Mouse (Mus musculus) c-Kit-positive CD71-positive TER-119-positive erythroid progenitor cells, embryonic 14.5 days (primary cell): ENCODE data around the gene Cyp4f16.
A peak's percentile ranks its signal among the peaks of the same experiment; 100 is the strongest.
"Not testable (repeated sequence)": the region's sequence is repeated elsewhere in the genome, so short reads cannot be mapped to it uniquely, and the experiment has no call there.

Source experiments
- DNase-seq: peaks from one replicate; pipeline ENCODE4 v3.0.0-alpha.2; 2013; ENCODE audit warnings: low spot score

Cyp4f16 gene

DNA sequence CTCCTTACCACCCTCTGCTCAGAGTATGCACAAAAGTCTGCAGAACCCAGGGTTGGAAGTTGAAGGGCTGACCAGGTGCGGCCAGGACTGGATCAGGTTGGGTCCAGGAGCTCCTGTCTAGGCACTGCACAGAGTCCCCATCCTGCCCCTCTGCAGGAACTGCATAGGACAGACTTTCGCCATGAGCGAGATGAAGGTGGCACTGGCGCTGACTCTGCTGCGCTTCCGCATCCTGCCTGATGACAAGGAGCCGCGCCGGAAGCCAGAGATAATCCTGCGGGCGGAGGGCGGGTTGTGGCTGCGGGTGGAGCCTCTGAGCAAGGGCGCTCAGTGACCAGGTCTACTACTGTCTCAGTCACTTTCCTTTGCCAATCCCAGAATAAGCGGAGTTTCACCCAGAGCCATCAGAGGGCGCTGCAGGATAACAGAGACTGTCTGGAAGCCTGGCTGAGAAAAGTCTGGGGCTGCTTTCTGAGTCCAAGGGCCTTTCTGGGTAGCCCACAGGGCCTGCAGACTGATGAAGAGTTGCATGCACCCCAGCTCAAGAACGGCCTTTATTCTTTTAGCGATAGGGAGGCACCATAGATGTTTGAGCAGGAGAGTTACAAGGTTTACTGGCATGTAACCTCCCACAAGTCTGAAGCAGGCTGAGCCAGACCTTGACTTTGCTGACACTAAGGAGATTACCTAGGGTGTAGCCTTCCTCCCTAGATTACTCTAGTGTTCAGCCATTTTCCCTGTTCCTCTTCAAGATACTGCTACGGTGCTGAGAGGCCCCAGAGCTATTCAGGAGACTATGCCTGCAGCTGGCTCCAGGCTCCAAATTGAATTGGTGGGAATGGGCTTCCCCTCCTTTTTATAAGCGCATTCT lies 14.8 kb downstream of the Cyp4f16 start:
- DNase-seq: peak; percentile 72

GRCm38 (mm10) chr17:32553016-32553415 lies 16.7 kb downstream of the Cyp4f16 start:
- DNase-seq: not testable (repeated sequence)

DNA sequence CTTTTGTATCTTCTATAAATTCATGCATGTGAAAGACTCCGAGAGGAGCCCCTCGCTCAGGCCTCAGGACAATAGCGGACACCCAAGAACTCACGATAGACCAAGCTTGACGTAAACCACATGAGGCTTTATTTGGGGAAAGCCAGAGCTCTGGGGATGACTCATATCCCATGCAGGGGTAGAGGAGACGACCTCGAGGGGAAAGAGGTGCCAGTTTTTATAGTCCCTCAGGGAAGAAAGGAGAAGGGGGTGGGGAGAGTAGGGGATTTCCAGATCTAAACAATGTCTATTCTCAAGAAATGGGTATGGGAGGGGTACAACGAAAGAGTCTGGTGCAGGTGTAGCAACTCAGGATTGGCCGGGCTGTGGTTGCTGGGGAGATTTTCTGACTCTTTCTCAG lies 18.0 kb downstream of the Cyp4f16 start:
- not testable (repeated sequence) for DNase-seq

DNA sequence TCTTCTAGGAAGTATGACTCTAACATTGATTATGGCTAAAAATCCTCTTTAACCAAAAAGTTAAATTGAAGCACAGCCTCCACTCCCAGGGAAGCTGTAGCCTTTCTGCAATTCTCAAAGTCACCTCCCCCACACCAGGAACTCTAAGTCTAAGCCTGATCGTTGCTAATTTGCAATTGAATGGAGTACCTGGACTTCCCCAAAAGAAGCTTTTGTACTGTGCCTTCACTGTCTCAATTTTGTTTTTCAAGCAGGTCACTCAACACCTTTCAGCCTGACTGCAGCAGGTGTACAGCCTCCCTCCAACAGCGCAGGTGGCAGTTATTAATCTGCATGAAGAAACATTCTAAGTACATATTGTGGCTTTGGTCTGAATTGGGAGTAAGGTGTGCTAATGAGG lies 26.9 kb downstream of the Cyp4f16 start:
- DNase-seq: not testable (repeated sequence)

DNA sequence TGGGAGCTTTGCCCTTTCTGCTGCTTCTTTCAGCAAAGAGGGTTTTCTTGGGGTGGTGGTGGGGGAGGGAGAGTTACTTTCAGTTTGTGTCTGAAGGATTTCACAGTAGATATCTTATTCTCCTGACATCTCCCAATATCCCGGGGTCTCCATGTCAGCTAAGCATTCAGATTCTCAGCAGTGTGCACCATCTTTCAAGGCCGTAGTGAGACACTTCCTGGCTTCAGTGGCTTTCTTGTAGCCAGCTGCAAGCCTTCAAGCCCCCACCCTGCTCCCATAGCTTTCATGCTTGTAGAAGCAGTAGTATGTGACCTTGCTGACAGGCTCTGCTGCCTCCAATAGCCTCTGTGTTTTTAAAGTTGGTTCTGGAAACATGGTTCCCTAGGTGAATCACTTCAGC lies 36.9 kb downstream of the Cyp4f16 start:
- DNase-seq: not testable (repeated sequence)

DNA sequence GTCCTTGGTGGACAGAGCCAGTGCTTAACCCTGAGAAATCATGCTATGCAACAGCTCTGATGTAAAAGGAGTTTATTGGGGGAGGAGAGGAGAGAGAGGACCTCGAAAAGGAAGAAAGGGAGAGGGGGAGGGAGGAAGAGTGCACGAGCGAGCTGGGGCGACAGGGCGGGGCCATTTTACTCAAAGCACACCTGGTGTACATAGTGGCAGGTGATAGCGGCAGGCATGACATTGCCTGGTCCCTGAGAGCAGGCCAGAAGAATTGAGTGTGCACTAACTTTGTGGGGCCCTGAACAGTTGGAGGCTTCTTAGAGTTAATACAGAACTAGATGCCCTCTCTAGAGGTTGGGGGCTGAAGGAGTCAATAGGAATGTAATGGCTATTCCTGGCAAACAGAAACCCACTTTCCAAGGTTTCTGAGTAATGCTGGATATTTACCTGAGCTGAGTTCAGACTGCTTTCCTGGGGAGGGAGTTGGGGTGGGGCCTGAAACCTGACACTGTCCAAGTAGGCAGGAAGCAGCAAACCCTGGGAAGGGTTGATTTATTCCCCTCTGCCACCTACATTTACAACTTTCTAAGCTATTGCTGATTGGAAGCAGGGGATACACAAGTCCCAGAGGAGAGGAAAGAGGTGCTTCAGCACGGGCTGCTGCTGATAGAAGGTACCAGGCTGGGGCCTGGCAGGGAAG lies 41.3 kb downstream of the Cyp4f16 start:
- DNase-seq: no peak

GRCm38 (mm10) chr17:32596494-32596893 lies 60.1 kb downstream of the Cyp4f16 start:
- no peak for DNase-seq
